Mouse (Mus musculus) intestine, postnatal 0 days (tissue): ENCODE measurements at regions not wholly inside any gene's neighbourhood (a gene's known extent, or its start where the extent isn't known, plus 50 kb on each side); places are given as distances from the start of the nearest gene placed in this dataset.

Experiments used
- ATAC-seq: fragments of 200-750 bp; cut with Nextera tagmentation; 2 replicates; pipeline ENCODE4 v1.8.0; 2017; ENCODE audit warnings: mild to moderate bottlenecking, moderate TSS enrichment, moderate library complexity
- H3K27ac ChIP-seq: fragments of 300-500 bp; sonication (generic); 2 replicates; pipeline ENCODE4 v1.5.1; 2014; ENCODE audit warnings: mild to moderate bottlenecking, low read depth, low read length, moderate library complexity
- H3K27me3 ChIP-seq: fragments of 300-500 bp; sonication (generic); replicated peaks from 2 replicates; pipeline ENCODE4 v1.6.1; 2014; ENCODE audit warnings: low read length, mixed read lengths; ENCODE audit not compliant: control insufficient read depth, insufficient read depth
- H3K36me3 ChIP-seq: fragments of 300-500 bp; sonication (generic); 2 replicates; pipeline ENCODE4 v1.6.1; 2014; ENCODE audit warnings: mild to moderate bottlenecking, moderate library complexity; ENCODE audit not compliant: control insufficient read depth, insufficient read depth
- H3K4me1 ChIP-seq: fragments of 300-500 bp; sonication (generic); replicated peaks from 2 replicates; pipeline ENCODE4 v1.6.1; 2014; ENCODE audit warnings: antibody characterized with exemption, low read length, mixed read lengths; ENCODE audit not compliant: control insufficient read depth, insufficient read depth
- H3K4me2 ChIP-seq: fragments of 300-500 bp; sonication (generic); replicated peaks from 2 replicates; pipeline ENCODE4 v1.6.1; 2014; ENCODE audit warnings: low read depth, mild to moderate bottlenecking, moderate library complexity
- H3K4me3 ChIP-seq: fragments of 300-500 bp; sonication (generic); 2 replicates; pipeline ENCODE4 v1.5.1; 2014; ENCODE audit warnings: low read depth, low read length
- H3K9ac ChIP-seq: fragments of 300-500 bp; sonication (generic); 2 replicates; pipeline ENCODE4 v1.6.1; 2014; ENCODE audit warnings: mild to moderate bottlenecking, low read depth, low read length
- H3K9me3 ChIP-seq: fragments of 300-500 bp; sonication (generic); 2 replicates; pipeline ENCODE4 v1.6.1; 2016; ENCODE audit warnings: mixed run types; ENCODE audit not compliant: control insufficient read depth
- CTCF ChIP-seq: sonication (generic); IDR thresholded peaks from 2 replicates; pipeline ENCODE4 v1.5.1; 2016; ENCODE audit warnings: low read depth, mild to moderate bottlenecking, control low read depth, antibody characterized with exemption, moderate library complexity
- WGBS: fragments of 180-500 bp; shearing (Covaris S2); extraction: QIAGEN DNeasy Blood & Tissue Kit; methylation state at CpG from one replicate; pipeline ENCODE4 v1.1.7; 2014; 5-methylcytosine and 5-hydroxymethylcytosine counted together

GRCm38 (mm10) chr8:125341606-125342005 lies 228.0 kb downstream of the Sipa1l2 start:
- H3K9ac ChIP-seq: no peak overlapping the region
- no peak overlapping the region for H3K4me2 ChIP-seq
- no peaks in the 10 kb centered on the region for H3K36me3 ChIP-seq
- 71% methylated on average over 4 of the region's 4 CpGs for WGBS
- H3K27me3 ChIP-seq: 0 out of 2 replicates have a peak, but pooled peaks cover 3% of the 10 kb centered on the region
- TF ChIP-seq CTCF: no peak
- no peak for ATAC-seq
- H3K4me3 ChIP-seq: no peak overlapping the region
- no peak overlapping the region for H3K27ac ChIP-seq
- 0 out of 2 replicates have a peak, but pooled peaks cover 5% of the 10 kb centered on the region for H3K4me1 ChIP-seq
- no peaks in the 10 kb centered on the region for H3K9me3 ChIP-seq

GRCm38 (mm10) chr8:125338222-125338621 lies 231.4 kb downstream of the Sipa1l2 start:
- H3K4me2 ChIP-seq: peak overlapping the region; percentile 10; the same call in 1 of the 2 replicates
- H3K9me3 ChIP-seq: no peaks in the 10 kb centered on the region
- H3K27ac ChIP-seq: no peak overlapping the region
- H3K36me3 ChIP-seq: no peaks in the 10 kb centered on the region
- TF ChIP-seq CTCF: peak; percentile 76
- no peaks in the 10 kb centered on the region for H3K27me3 ChIP-seq
- 22% methylated on average over 6 of the region's 6 CpGs for WGBS
- H3K4me3 ChIP-seq: no peak overlapping the region
- ATAC-seq: no peak
- H3K4me1 ChIP-seq: 0 out of 2 replicates have a peak, but pooled peaks cover 5% of the 10 kb centered on the region
- H3K9ac ChIP-seq: no peak overlapping the region

DNA sequence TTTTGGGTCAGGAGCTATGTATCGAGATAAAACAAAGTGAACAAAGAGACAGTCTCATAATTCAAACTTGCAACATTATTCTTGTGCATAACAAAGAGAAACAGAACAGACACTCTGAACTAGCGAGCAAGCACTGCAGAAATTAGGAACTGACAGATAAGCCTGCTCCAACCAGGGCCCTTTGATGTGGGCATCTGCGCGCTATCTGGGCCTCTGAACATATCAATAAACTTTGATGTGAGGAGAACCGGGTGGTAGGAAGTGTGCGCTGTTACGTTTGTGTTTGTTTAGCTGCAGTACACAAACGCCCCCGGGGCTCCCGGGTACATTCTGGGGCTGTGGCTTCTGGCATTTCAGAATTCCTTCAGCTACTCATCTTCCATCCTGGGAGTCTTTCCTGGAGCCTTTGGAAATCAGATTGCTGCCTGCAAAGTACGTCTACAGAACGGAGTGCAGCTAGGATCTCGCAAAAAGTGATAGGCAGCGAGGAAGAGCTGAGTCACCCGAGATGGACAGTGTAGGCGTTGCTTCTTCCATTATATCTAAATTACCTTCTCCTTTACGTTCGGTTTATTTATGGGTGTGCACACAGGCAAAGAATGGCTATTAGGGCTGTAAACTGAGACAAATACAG lies 232.0 kb downstream of the Sipa1l2 start:
- TF ChIP-seq CTCF: no peak
- no peaks in the 10 kb centered on the region for H3K9me3 ChIP-seq
- no peaks in the 10 kb centered on the region for H3K27me3 ChIP-seq
- 0 out of 2 replicates have a peak, but pooled peaks cover 5% of the 10 kb centered on the region for H3K4me1 ChIP-seq
- no peak overlapping the region for H3K9ac ChIP-seq
- H3K27ac ChIP-seq: no peak overlapping the region
- WGBS: 15% methylated on average over 18 of the region's 18 CpGs
- no peaks in the 10 kb centered on the region for H3K36me3 ChIP-seq
- ATAC-seq: no peak
- H3K4me3 ChIP-seq: no peak overlapping the region
- peak overlapping the region; percentile 10; the same call in 1 of the 2 replicates for H3K4me2 ChIP-seq

DNA sequence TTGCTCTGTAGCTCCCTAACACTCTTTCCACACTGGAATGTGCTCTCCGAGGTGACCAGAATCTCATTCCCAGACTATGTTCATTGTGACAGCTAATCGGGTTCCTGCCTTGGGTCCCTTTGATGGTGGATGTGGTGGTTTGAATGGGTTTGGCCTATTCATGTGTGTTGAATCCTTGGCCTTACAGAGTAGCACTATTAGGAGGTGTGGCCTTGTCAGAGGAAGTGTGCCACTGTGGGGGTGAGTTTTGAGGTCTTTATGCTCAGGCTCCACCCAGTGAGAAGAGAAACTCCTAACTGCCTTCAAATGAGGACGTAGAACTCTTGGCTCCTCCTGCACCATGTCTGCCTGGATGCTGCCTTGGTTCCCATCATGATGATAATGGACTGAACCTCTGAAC lies 232.8 kb downstream of the Sipa1l2 start:
- H3K9me3 ChIP-seq: no peaks in the 10 kb centered on the region
- no peak for ATAC-seq
- WGBS: 73% methylated on average over 3 of the region's 3 CpGs

GRCm38 (mm10) chr8:125335575-125336370 lies 233.8 kb downstream of the Sipa1l2 start:
- 79% methylated on average over 28 of the region's 28 CpGs for WGBS
- no peak overlapping the region for H3K27ac ChIP-seq

More for the DNA sequence above, 232.8 kb downstream of the Sipa1l2 start:
- Histone ChIP-seq H3K4me3 (no peak overlapping the region), H3K9ac (no peak overlapping the region), H3K27me3 (no peaks in the 10 kb centered on the region), H3K36me3 (no peaks in the 10 kb centered on the region), H3K4me2 (no peak overlapping the region), H3K4me1 (0 out of 2 replicates have a peak, but pooled peaks cover 4% of the 10 kb centered on the region), H3K27ac (no peak overlapping the region)
- no peak for TF ChIP-seq CTCF

DNA sequence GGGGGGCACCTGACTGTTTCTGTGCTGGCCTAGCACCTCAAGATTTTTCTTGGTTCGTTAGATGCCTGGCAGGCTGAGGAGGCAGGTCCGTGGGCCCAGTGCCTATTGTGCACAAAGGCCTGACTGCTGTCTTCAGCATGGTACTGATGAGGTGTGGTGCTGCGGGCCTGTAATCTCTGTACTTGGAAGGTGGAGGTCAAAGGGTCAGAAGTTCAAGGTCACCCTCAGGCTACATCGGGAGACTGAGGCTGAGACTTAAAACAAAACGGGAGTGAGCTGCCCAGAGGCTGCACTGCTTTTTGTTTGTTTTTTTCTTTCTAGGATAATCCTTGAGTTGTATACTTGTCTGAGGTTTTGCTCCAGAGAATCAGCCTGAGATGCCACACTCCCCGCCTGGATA lies 234.4 kb downstream of the Sipa1l2 start:
- ATAC-seq: no peak
- WGBS: 65% methylated on average over 6 of the region's 6 CpGs

More at GRCm38 (mm10) chr8:125335575-125336370, 233.8 kb downstream of the Sipa1l2 start:
- ATAC-seq: no peak
- no peak overlapping the region for H3K9ac ChIP-seq
- no peak overlapping the region for H3K4me3 ChIP-seq
- no peaks in the 10 kb centered on the region for H3K36me3 ChIP-seq
- TF ChIP-seq CTCF: no peak
- H3K9me3 ChIP-seq: no peaks in the 10 kb centered on the region
- no peaks in the 10 kb centered on the region for H3K27me3 ChIP-seq
- no peaks in the 10 kb centered on the region for H3K4me1 ChIP-seq
- H3K4me2 ChIP-seq: no peak overlapping the region

More for the DNA sequence above, 234.4 kb downstream of the Sipa1l2 start:
- Histone ChIP-seq H3K27me3 (no peaks in the 10 kb centered on the region), H3K9me3 (no peaks in the 10 kb centered on the region), H3K4me3 (no peak overlapping the region), H3K4me1 (no peaks in the 10 kb centered on the region), H3K27ac (no peak overlapping the region), H3K9ac (no peak overlapping the region), H3K4me2 (no peak overlapping the region), H3K36me3 (no peaks in the 10 kb centered on the region)
- TF ChIP-seq CTCF: no peak
